Mouse (Mus musculus) urinary bladder, adult 18-20 months (tissue): ENCODE measurements around the gene Phf20.

Experiments
- DNase-seq, 2 experiments: peaks; one replicate each; pipeline ENCODE4 v3.0.0; 2022; ENCODE audit warnings: low spot score in 2 of 2, mixed read lengths in 2 of 2

Phf20 gene

DNA sequence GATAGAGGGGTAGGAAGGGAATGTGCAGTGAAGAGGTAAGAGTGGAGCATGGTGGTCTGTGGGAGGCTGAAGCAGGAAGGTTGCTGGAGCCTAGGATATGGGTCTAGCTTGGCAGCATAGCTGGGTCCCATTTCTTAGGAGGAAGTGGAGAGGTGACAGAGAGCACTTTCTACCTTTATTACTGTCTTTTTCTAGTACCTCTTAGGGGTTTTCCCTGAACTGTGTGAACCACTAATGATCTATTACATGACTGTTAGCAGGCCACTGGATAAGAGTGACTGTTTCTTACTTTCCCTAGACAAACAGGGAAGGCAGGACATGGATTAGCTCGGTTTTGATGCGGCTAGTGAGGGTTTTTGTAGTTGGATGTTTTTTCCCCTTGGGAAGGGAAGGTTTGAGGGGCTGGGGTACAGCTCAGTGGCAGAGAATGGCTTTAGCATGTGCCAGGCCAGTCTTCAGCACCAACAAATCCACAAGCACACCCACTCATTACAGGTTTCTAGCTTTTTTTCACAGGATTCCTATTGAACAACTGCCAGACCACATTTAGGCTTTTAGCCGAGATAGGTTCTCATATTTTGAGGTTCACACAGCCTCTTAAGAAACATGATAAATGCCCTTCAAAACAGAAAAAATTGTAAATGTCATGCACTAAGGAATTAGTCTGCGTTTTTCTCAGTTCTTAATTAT lies 67.1 kb downstream of the Phf20 start:
- no peak for DNase-seq

DNA sequence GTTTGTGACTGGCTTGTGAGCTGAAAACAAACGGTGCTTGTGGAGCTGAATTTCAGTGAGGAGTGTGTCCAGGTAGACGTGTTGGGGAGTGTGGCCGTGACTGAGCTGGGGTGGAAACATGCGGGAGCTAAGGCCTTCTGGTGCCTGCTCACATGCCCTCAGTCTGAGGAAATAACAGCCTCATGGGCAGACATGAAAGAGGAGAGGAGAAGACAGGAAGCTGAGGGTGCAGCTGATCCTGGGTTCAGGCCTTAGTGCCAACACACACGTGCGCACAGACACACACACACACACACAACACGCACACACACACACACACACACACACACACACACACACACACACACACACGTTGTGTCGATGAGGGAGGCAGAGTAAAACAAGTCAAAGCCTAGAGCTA lies 71.4 kb downstream of the Phf20 start:
- DNase-seq: no peak

DNA sequence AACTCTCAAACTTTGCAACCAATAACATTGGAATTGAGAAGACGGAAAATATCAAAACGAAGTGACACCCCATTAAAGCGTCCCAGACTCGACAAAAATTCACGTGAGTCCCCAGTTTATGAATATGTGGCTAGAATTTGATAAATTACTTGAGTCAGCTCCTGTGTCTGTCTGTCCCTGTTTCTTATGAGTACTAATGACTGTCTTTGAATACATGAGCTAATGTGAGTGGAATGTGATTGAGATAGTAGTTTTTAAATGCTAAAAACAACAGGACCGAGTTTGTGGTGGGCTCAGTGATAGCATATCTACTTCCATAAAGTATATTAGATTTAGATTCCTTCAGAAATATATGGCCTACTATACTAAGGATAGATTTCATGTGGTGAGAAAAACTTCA lies 76.3 kb downstream of the Phf20 start:
- no peak for DNase-seq

DNA sequence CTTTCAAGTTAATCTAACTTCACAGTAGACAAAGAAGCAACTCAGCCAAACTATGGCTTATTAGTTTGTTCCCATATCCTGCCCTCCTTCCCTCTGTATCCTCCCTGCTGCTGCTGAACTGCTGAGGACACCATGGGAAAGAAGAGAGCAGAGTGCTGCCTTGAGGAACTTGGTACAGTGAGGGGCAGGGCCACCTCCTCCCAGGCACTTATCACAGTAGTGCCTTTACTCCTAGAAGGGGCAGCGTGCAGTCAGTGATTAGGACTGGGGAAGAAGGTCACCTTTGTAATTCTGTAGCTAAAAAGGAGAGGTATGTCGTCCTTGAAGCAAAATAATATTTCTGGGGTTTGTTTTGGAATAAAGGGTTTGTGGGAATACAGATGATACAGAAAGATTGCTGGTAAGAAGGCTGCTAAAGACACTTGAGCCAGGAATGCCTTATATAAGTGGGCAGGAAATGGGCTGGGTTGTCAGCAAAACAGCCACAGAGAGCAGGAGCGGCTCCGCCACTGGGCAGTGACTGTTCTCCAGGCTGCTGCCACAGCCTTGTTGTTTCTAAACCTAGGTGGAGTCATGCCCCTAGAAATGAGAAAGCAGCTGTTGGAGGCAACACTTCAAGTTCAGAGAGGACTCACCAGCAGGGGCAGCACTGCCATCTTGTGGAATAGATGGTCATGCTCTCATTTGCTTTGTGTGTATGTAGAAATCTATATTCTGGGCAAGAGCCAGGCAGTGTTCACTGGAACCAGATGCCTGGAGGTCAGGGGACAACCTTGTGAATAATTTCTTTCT lies 82.2 kb downstream of the Phf20 start:
- peak; percentile 55 to 78 for DNase-seq

DNA sequence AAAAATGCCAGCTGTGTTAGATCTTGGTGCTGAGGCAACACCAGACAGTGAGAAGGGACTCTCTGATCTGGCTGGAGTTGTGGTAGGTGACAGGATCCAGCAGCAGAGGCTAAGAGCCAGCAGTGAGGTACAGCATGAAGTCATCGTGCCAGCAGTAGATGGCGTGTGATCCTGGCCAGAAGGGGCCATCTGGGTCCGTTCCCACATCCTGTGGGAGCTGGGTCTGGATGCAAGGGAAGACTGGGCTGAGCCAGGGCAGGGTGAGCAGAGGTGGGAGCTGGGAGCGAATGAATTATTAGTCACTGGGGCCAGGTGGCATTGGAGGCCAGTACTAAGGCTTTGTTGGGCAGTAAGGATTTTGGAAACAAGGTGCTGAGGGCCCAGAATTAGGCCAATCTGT lies 85.0 kb downstream of the Phf20 start:
- DNase-seq: no peak

DNA sequence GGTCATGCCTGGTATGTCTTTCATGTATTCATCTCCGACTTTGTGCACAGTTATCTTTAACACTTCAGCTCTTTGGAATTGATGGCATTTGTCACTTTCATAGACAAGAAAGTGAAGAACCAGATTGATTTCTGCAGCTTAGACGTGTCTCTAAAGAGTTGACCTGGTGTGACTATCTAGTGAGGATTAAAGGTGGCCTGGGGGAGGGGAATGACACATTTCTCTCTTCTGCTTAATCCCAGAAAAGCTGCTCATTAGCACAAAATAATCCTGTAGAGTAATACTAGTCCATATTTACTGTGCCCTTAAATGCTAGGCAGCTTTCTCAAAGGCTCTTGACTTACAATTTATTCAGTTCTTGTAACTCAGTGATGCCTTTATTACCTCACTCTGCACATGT lies 88.9 kb downstream of the Phf20 start:
- DNase-seq: no peak

DNA sequence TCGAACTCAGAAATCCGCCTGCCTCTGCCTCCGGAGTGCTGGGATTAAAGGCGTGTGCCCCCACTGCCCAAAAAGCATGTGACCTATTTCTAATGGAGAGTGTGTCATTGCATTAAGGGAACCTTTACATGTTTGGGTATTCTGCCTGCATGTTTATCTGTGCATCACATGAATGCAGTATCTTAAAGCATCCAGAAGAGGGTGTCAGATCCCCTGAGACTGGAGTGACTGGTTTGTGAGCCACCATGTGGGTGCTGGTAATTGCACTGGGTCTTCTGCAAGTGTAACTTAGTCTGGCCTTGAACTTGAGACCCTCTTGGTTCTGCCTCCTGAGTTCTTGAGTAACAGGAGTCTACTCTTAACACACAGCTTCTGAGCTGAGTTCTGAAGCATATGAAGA lies 90.5 kb downstream of the Phf20 start:
- DNase-seq: no peak

DNA sequence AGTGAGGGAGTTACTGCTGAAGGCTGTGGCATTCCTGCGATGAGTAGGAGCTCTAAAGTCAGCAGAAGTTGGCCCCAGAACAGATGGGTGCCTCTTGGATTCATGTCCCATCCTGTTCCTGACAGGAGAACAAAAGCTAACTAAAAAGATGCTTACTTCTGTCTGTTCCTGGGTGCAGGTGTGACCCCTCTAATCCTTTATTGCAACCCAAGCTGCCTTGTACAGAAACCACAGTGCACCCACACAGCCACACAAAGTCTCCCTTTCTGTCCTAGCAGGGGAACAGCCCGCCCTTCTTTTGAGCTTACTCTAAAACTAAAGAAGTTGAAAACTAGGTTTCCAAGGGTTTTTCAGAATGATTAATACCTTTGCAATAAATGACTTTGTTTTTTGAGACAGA lies 92.0 kb downstream of the Phf20 start:
- no peak for DNase-seq

DNA sequence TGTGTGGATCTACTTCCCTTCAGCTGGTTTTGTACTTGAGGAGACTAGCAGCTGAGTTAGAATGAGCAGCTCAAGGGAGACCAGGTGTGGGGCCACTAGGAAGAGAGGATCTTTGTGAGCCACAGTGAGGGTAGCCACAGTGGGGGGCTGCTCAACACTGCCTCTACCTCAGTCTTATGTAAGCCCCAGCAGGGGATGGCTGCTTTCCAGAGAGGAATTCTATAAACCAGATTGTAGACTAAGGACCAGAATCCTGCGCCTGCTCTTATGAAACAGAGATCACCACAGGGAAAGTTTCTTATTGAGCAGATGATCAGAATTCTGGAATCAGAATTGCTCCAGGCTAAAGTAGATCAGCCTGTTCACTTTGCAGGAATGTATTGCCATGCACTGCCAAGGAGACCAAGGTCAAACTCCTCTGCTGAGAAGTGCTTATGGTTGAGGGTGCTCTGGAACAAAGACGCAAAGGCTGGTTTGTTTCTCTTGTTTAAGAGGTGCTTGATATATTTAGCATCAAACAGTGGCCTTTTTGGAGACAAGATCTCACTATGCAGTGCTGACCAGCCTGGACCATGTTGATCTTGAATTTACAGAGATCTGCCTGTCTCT lies 93.4 kb downstream of the Phf20 start:
- DNase-seq: no peak

DNA sequence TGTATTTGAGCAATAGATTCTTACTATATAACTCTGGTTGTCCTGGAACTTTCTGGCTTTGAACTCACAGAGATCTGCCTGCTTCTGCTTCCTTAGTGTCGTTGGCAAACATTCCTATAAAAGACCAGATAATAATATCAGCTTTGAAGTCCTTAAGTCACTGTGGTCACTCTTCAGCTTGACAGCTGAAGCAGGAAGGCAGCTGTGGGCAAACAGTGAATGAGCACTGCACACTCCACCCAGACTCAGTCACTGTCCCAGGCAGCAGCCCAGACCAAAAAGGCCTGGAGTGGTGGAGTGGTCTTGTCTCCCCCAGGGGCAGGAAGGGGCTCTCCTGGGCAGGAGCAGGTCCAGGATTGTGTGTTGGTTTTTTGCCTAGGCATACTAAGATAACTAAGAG lies 95.7 kb downstream of the Phf20 start:
- no peak for DNase-seq

DNA sequence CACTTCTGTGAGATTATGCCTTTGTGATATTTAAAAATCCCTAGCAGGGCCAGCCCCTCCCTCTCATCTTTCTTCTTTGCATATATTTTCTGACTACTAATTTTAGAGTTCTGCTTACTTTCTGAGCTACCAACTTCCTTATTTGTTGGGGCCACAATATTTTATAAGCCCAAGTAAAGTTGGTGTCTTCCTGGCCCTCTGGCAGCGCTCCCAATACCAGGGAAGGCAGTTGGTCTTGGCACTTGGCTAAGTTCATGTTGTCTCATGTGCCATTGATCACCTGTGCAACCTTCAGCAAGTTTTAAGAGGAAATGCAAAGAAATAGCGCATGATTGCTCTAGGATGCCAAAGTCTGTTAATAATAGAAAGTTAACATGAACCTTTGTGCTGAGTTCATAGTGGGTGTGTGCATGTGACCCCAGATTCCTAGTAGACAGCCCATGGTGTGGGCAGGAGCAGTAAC lies 99.4 kb downstream of the Phf20 start:
- DNase-seq: no peak

DNA sequence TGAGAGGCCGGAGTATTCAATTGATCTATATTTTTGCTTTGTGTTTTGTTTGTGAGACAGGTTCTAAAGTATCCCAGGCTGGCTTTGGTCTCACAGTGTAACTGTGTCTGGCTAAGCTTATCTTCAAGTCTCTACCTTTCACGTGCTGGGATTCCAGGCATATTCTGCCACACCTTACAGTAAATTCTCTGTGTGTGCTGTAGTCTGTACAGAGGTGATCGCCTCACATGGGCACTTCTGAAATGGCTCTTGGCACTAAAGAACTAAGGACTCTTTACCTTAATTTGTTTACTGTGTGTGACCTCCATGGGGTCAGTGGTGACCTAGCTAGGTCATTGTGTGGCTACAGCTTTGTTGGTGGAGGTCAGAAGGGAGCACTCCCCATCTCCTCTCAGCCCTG lies 99.9 kb downstream of the Phf20 start:
- no peak for DNase-seq

DNA sequence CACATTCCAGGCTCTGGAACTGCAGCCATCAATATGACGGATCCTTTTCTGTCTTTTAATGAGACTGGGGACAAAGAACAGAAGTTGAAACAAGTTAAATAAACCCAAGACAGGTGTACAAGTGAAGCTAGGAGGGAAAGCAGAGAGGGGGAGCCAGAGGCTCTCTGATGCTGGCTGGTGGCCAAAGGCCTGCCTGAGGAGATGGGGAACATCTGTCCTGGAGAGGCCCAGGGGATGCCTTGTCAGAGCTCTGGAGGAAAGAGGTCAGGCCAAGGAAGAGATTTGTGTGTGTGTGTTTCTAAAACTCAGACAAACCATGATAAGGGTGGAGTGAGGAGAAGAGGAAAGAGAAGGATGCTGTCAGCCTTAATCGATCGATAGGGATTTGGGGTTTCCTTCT lies 101.4 kb downstream of the Phf20 start:
- DNase-seq: no peak

DNA sequence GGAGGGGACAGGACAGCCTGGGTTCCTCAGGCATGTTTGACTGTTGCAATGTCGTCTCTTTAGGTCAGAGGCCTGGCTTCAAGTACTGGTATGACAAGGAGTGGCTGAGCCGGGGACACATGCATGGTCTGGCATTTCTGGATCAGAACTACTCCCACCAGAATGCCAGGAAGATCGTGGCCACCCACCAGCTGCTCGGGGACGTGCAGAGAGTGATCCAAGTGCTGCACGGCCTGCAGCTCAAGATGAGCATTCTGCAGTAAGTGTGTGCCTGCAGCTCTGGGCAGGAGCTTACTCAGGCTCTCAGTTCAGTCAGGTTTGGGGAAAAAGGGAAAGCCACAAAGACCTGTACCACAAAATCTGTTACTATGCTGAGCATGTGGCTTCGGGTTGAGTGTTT lies 102.2 kb downstream of the Phf20 start:
- DNase-seq: no peak

DNA sequence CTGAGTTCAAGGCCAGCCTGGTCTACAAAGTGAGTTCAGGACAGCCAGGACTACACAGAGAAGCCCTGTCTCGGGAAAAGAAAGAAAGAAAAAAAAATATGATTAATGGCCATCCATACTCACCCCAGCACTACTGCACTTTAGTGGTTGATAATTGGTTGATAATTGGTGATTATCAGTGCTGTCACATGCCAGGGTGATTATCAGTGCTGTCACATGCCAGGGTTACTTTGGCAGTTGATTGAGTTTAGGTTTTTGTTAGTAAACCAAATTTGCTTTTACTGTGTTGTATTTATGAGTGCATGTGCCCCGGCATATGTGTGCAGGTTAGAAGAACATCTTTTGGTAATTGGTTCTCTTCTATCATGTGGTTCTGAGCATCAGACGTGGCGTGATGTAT lies 105.8 kb downstream of the Phf20 start:
- no peak for DNase-seq

DNA sequence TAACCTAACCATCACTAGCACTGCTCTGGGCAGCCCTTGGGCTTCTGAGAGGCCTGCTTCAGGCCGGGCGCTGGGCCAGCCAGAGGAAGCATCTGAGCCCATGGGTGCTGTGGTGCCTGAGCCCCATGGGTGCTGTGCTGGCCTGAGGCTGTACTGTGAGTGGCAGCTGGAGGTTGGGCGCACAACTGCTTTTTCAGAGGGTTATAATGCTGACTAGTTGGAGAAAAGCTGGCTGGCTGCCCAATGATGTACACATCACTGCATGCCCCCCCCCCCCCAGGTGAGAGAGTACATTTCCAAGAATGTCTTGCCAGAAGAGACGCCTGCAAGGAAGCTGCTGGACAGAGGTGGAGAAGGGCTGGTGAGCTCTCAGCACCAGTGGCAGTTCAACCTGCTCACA lies 108.1 kb downstream of the Phf20 start:
- no peak for DNase-seq

DNA sequence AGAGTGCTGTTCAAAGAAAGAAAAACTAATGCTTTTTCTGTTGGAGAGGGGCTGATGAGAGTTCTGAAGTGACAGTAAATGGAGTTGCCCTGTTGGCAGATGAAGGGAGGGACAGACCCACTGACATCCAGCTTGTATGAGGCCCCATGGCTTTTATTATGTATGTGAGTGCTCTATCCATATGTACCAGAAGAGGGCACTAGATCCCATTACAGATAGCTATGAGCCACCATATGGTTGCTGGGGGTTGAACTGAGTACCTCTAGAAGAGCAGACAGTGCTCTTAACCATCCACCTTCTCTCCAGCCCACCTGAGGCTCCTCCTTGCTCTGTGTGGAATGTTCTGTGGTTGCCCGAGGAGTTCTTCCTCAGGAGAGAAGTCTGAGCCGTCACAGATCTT lies 109.6 kb downstream of the Phf20 start:
- DNase-seq: no peak

DNA sequence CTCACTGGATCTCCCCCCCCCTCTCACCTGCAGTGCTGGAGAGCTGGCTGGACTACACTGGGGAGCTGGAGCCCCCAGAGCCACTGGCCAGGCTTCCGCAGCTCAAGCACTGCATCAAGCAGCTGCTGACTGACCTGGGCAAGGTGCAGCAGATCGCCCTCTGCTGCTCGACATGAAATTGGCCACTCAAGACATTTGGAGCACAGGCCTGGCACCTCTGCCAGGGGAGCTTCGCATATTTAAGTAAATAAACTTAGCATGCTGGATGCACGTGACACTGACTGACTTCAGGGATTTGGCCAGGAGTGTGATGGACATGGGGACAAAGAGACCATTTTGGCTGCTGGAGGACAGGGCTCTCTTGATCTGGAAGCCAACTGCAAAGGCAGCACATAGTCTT lies 111.0 kb downstream of the Phf20 start:
- DNase-seq: no peak

DNA sequence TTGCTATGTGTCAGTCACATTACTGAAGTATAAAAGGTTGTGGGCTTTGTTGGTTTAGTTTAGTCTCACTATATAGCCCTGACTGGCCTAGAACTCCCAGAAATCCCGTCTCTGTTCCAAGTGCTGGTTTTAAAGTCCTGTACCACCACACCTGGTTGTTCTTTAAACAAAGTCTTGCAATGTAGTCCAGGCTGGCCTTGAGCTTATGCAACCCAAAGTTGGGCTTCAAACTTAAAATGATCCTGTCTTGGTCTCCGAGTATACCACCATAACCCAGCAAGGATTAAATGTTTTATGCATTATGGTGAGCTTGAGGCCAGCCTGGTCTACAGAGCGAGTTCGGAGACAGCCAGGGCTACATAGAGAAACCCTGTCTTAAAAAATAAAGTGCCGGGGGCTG lies 113.7 kb downstream of the Phf20 start:
- DNase-seq: no peak

DNA sequence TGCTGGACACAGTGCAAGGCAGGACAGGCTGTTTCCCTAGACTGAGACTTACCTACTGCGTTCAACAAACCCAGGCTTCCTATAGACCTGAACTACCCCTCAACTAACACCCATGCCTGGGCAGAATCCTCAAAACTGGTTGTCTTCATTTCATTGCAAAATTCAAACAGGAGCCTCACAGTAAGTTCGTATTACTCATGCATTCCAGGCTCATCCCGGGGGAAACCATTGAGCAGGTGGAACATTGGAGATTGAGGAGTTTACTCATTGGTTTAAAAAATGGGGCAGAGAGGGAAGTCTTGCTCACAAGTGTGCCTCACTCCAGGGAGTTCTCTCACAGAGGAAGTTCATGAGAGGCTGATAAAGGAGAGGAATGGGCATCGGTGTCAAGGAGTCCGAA lies 114.2 kb downstream of the Phf20 start:
- DNase-seq: no peak

DNA sequence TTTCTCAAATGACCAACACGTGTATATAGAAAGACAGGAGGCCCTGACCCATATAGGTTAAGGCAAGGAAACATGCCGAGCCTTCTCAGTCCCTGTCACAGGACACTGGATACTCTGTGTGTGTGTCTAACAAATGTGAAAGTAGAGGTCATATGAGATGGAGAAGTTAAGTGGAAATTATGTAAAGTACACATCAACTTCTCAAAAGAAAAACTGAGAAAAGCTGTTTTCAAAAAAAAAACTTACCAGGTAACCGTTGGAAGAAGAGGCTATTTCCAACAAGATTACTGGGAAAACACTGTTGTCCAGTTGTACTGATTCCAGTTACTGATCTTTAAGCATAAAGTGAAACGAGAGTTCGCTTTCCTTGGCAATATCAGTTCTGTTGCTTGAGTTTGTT lies 114.7 kb downstream of the Phf20 start:
- DNase-seq: no peak

DNA sequence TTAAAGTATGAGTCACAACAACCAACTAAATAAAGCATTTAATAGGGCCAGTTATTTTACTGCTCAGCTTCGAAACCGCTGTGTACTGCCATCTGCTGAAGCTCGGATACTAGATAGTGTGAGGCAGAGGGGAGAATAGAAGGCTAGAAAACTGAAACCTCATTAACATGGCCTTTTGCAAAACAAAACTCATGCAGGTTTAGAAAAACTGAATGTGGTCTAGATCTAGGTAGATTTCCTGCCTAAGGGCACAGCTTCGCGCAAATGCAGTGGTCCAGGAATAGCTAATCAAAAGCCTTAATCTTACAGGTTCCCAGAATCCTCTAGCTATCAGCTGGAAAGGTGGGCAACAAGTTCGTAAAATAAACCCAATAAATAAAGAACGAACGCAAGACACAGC lies 115.2 kb downstream of the Phf20 start:
- DNase-seq: no peak

DNA sequence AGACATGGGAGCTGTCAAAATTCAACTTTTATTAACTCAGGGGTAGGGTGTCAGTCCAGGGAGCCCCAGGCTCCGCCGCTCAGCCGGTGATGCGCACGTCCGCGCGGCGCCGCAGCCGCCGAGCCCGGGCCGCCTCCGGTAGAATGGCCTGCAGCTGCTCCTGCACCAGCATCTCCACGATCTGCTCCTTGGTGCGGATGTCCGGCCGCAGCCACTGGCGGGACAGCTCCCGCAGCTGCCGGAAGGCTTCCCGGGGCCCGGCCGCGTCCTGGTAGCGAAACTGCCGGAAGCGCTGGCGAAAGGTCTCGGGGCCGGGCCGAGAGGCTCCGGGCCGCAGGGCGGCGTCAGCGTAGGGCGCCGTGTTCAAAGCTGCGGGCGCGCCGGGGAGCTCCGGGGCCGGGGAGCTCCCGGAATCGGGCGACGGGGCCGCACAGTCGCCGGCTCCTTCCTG lies 115.6 kb downstream of the Phf20 start:
- DNase-seq: peak; percentile 36 to 64
